Mouse (Mus musculus) intestine, embryonic 14.5 days (tissue): ENCODE results near the gene Frs2. TPM values are rescaled to one million over a fixed set of nuclear protein-coding genes. Genes with fewer than 3 reads are reported as not detected.

Source experiments
- ATAC-seq: fragments of 200-750 bp; cut with Nextera tagmentation; replicated peaks from 2 replicates; pipeline ENCODE4 v1.8.0; 2017; ENCODE audit warnings: low read depth, moderate number of reproducible peaks, moderate TSS enrichment, moderate library complexity; ENCODE audit not compliant: low FRiP score, low TSS enrichment
- DNase-seq: peaks from one replicate; pipeline ENCODE4 v3.0.0-alpha.2; 2018; ENCODE audit warnings: low spot score
- H3K27ac ChIP-seq: fragments of 300-500 bp; sonication (generic); 2 replicates; pipeline ENCODE4 v1.5.1; 2014; ENCODE audit warnings: low read depth, mild to moderate bottlenecking, control low read depth
- H3K27me3 ChIP-seq: fragments of 300-500 bp; sonication (generic); replicated peaks from 2 replicates; pipeline ENCODE4 v1.6.1; 2014; ENCODE audit warnings: low read length, control low read depth; ENCODE audit not compliant: control insufficient read depth, insufficient read depth
- H3K36me3 ChIP-seq: fragments of 300-500 bp; sonication (generic); 2 replicates; pipeline ENCODE4 v1.6.1; 2014; ENCODE audit warnings: low read length, control low read depth; ENCODE audit not compliant: control insufficient read depth, insufficient read depth
- H3K4me1 ChIP-seq: fragments of 300-500 bp; sonication (generic); replicated peaks from 2 replicates; pipeline ENCODE4 v1.6.1; 2014; ENCODE audit warnings: low read length, control low read depth, mixed read lengths; ENCODE audit not compliant: control insufficient read depth, insufficient read depth
- H3K4me2 ChIP-seq: fragments of 300-500 bp; sonication (generic); 2 replicates; pipeline ENCODE4 v1.6.1; 2014; ENCODE audit warnings: low read length
- H3K4me3 ChIP-seq: fragments of 300-500 bp; sonication (generic); 2 replicates; pipeline ENCODE4 v1.5.1; 2014; ENCODE audit warnings: low read depth, low read length, control low read depth, mixed read lengths
- H3K9ac ChIP-seq: fragments of 300-500 bp; sonication (generic); 2 replicates; pipeline ENCODE4 v1.6.1; 2014; ENCODE audit warnings: mild to moderate bottlenecking, low read length
- H3K9me3 ChIP-seq: fragments of 300-500 bp; sonication (generic); 2 replicates; pipeline ENCODE4 v1.6.1; 2016; ENCODE audit warnings: low read length, control low read depth; ENCODE audit not compliant: control insufficient read depth
- WGBS: fragments of 180-500 bp; shearing (Covaris S2); extraction: QIAGEN DNeasy Blood & Tissue Kit; methylation state at CpG from one replicate; pipeline ENCODE4 v1.1.7; 2014; 5-methylcytosine and 5-hydroxymethylcytosine counted together
- polyA plus RNA-seq: library from polyadenylated mRNA; unstranded; fragments of >200 nt; fragmentation: Nextera tagmentation; extraction: Ambion mirVana; gene quantifications from 2 replicates; pipeline ENCODE4 v1.2.1, GENCODE M21; 2014

Frs2 gene
- polyA plus RNA-seq, 1 experiment from 2014 or later, result 28.0 TPM

DNA sequence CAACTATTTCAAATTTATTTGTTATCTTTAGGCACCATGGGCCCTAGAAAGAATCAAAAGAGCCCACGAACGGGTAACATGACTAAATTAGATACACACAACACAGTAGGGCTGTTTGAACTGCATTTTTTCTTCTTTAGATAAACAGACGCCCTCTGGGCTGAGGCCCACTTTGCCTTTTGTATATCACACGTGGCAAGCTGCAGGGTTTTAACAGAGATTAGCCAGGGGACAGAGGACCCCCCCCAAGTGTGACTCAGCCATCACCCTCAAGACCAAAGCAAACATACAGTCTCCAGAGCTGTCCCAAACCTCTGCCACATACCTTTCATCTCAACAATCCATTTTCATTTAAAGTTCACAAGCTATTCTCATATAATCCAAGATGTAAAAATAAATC, 42.1 kb downstream of the Frs2 start:
- no peak for DNase-seq

GRCm38 (mm10) chr10:117105015-117105414, 43.3 kb downstream of the Frs2 start:
- H3K9me3 ChIP-seq, result no peaks in the 10 kb centered on the region
- H3K4me1 ChIP-seq, result peaks cover 18% of the 10 kb centered on the region
- H3K36me3 ChIP-seq, result no peaks in the 10 kb centered on the region; the same call in 1 of the 2 replicates
- no peak for ATAC-seq
- no peaks in the 10 kb centered on the region for H3K27me3 ChIP-seq
- H3K9ac ChIP-seq, result no peak overlapping the region
- no peak overlapping the region for H3K4me3 ChIP-seq
- 0 out of 2 replicates have a peak overlapping the region, but pooled peaks have one; percentile 18 for H3K27ac ChIP-seq
- 57% methylated on average over 4 of the region's 4 CpGs for WGBS
- DNase-seq, result no peak
- no peak overlapping the region; the same call in 1 of the 2 replicates for H3K4me2 ChIP-seq

More for the DNA sequence above, 42.1 kb downstream of the Frs2 start:
- H3K9me3 ChIP-seq, result no peaks in the 10 kb centered on the region
- H3K4me3 ChIP-seq, result no peak overlapping the region
- ATAC-seq, result 0 out of 2 replicates have a peak, but pooled peaks have one; percentile 11
- H3K27me3 ChIP-seq, result no peaks in the 10 kb centered on the region
- peaks cover 22% of the 10 kb centered on the region for H3K4me1 ChIP-seq
- H3K36me3 ChIP-seq, result no peaks in the 10 kb centered on the region
- peak overlapping the region; percentile 33; the same call in 1 of the 2 replicates for H3K27ac ChIP-seq
- 11% methylated on average over 4 of the region's 4 CpGs for WGBS
- H3K9ac ChIP-seq, result no peak overlapping the region
- no peak overlapping the region for H3K4me2 ChIP-seq

GRCm38 (mm10) chr10:117103854-117104598, 44.3 kb downstream of the Frs2 start:
- H3K27me3 ChIP-seq, result no peaks in the 10 kb centered on the region
- H3K36me3 ChIP-seq, result no peaks in the 10 kb centered on the region; the same call in 1 of the 2 replicates
- ATAC-seq (no peak; the same call in 1 of the 2 replicates), DNase-seq (no peak)
- peaks cover 18% of the 10 kb centered on the region for H3K4me1 ChIP-seq
- no peaks in the 10 kb centered on the region for H3K9me3 ChIP-seq
- H3K27ac ChIP-seq, result no peak overlapping the region
- H3K9ac ChIP-seq, result no peak overlapping the region
- no peak overlapping the region for H3K4me2 ChIP-seq
- no peak overlapping the region for H3K4me3 ChIP-seq

DNA sequence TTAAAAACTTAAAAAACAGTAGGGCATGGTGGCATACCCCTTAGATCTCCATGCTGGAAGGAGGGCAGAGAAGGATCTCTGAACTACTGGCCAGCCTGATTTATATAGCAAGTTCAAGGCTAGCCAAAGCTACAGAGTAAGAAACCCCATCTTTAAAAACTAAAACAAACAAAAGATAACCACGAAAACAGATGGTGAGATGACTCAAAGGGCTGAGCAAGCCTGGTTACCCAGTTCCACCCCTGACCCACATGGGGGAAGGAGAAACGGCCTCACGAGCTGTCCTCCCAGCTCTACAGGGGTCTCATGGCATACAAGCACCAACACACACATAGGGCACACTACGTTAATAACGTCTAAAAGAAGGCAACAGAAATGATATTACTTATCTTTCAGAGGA, 48.2 kb downstream of the Frs2 start:
- Histone ChIP-seq H3K4me2 (no peak overlapping the region), H3K36me3 (no peaks in the 10 kb centered on the region; the same call in 1 of the 2 replicates), H3K27ac (no peak overlapping the region), H3K9ac (no peak overlapping the region), H3K4me3 (no peak overlapping the region), H3K9me3 (no peaks in the 10 kb centered on the region), H3K4me1 (peaks cover 4% of the 10 kb centered on the region; the same call in 1 of the 2 replicates), H3K27me3 (no peaks in the 10 kb centered on the region)
- 75% methylated on average over 5 of the region's 5 CpGs for WGBS
- ATAC-seq (no peak), DNase-seq (no peak)

DNA sequence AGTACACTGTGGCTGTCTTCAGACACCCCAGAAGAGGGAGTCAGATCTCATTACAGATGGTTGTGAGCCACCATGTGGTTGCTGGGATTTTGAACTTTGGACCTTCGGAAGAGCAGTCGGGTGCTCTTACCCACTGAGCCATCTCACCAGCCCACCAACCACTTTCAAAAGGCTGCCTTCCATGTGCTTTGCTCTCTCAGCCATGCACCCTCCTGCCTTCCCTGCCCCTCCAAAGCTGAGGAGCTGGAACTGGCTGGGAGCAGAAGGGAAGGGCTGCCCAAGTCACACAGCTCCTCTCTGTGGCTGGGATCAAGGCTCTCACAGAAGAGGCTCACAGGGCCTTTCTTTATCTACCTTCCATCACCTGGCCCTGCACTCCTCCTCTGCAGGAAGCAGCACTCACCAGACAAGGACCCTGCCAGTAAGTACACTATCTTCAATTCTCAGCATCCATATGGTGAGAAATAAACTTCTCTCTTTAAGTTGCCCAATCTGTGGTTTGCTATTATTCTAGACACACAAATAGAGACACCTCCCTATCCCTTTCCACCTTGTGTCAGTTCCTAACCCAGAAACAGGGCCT, 51.1 kb downstream of the Frs2 start:
- no peaks in the 10 kb centered on the region; the same call in 1 of the 2 replicates for H3K36me3 ChIP-seq
- 71% methylated on average over 2 of the region's 2 CpGs for WGBS
- H3K9ac ChIP-seq, result no peak overlapping the region
- H3K9me3 ChIP-seq, result no peaks in the 10 kb centered on the region
- H3K27me3 ChIP-seq, result no peaks in the 10 kb centered on the region
- ATAC-seq (no peak), DNase-seq (peak; percentile 36)
- H3K4me3 ChIP-seq, result no peak overlapping the region
- no peak overlapping the region for H3K4me2 ChIP-seq
- H3K4me1 ChIP-seq, result peaks cover 11% of the 10 kb centered on the region
- no peak overlapping the region for H3K27ac ChIP-seq

DNA sequence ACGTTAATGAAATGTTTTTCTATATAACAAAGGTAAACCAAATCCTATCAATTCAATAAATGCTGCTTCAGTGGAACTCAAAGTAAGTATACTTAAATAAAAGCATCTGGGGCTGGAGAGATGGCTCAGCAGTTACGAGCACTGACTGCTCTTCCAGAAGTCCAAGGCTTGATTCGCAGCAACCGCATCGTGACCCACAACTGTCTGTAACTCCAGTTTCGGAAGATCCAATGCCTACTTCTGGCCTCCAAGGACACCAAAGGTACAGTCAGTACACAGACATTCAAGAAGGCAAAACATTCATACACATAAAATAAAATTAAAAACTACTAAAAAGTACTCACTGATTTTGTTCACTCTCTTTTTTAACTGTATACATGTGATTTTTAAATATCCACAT, 52.2 kb downstream of the Frs2 start:
- no peak overlapping the region for H3K4me2 ChIP-seq
- H3K27ac ChIP-seq, result no peak overlapping the region
- H3K4me3 ChIP-seq, result no peak overlapping the region
- H3K9me3 ChIP-seq, result no peaks in the 10 kb centered on the region
- H3K9ac ChIP-seq, result no peak overlapping the region
- no peaks in the 10 kb centered on the region for H3K27me3 ChIP-seq
- no peak for ATAC-seq
- DNase-seq, result no peak
- peaks cover 3% of the 10 kb centered on the region; the same call in 1 of the 2 replicates for H3K36me3 ChIP-seq
- H3K4me1 ChIP-seq, result peaks cover 11% of the 10 kb centered on the region
- 88% methylated on average over 6 of the region's 6 CpGs for WGBS

GRCm38 (mm10) chr10:117094504-117095329, 53.6 kb downstream of the Frs2 start:
- no peak for DNase-seq
- H3K27ac ChIP-seq, result peak overlapping the region; percentile 57; the same call in 1 of the 2 replicates

DNA sequence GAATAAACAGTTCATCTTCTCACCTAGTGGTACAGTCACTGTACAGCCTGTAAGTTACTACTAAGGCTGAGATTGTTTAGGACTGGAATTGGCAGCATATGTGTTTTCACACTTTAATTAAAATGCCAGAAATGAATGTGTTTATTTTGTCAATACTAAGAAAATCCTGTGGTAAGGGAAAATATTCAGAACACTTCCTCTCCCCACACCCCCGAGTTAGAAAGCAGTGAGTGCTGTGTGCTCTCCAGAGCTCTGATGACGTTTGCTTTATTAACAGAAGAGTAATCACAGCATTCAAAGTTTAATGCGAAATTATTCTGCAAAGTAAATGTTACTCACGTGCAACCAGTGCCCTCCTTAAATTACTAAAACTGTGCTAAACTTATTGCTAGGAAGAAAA, 58.7 kb downstream of the Frs2 start:
- ATAC-seq (no peak), DNase-seq (no peak)
- Histone ChIP-seq H3K27me3 (no peaks in the 10 kb centered on the region), H3K27ac (no peak overlapping the region), H3K9me3 (no peaks in the 10 kb centered on the region), H3K4me2 (no peak overlapping the region), H3K9ac (no peak overlapping the region), H3K4me1 (peaks cover 7% of the 10 kb centered on the region), H3K36me3 (peaks cover 7% of the 10 kb centered on the region; the same call in 1 of the 2 replicates), H3K4me3 (no peak overlapping the region)
- WGBS, result 77% methylated on average over 4 of the region's 4 CpGs

More at GRCm38 (mm10) chr10:117094504-117095329, 53.6 kb downstream of the Frs2 start:
- no peak; the same call in 1 of the 2 replicates for ATAC-seq
- Histone ChIP-seq H3K9me3 (no peaks in the 10 kb centered on the region), H3K4me3 (no peak overlapping the region), H3K4me1 (peaks cover 11% of the 10 kb centered on the region), H3K36me3 (peaks cover 3% of the 10 kb centered on the region; the same call in 1 of the 2 replicates), H3K4me2 (no peak overlapping the region), H3K9ac (no peak overlapping the region), H3K27me3 (no peaks in the 10 kb centered on the region)
- 39% methylated on average over 15 of the region's 15 CpGs for WGBS
